Mouse (Mus musculus): Measurements from ENCODE around the gene Barx1. TPM values are rescaled to one million over a fixed set of nuclear protein-coding genes. Genes with fewer than 3 reads are reported as not detected.

Barx1 gene
- polyA plus RNA-seq, 1 experiment from 2014 or later = not detected

DNA sequence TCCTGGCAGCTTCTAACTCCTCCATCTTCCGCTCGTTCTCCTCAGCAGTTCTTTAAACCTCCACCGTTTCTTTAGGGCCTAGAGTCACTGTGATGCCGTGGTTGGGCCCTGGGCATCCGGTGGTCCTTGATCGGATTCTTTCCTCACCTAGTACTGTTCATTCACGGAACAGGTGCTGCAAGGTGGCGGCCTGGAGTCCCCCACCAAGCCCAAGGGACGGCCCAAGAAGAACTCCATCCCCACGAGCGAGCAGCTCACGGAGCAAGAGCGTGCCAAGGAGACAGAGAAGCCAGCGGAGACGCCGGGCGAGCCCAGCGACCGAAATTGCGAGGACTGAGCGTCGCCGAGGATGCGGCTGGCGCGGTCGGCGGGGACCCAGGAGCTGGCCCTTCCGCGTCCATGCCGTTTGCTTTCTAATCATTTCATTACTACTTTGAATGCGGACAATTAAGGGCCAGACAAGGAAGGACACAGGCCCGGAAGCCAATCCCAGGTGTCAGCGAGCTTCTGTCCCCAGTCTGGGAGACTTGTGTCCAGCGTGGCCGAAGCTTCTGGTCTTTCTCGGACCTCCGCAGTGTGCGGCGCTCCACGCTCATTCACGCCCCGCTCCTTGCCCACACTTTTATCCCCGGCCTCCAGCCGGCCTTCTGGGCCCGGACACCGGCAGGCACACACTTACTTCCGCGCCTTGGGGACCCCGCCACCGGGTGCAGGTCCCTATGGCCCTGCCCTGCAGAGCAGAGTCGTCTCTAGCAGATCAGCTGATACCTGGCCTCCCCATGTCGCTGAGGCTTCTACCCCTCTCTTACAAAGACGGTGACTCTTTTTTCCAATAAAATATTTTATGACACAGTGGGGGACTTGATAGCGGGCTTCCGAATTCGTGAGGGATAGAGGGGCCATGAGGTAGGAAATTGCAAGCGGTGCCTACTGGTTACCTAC lies 3.1 kb downstream of the Barx1 start:
- Histone ChIP-seq H3K9ac (ENCODE audit: low read depth, low read length) (no peak overlapping the region), H3K4me2 (replicated peaks; ENCODE audit: low read depth, low read length) (no peak overlapping the region; the same call in 1 of the 2 replicates), H3K27me3 (ENCODE audit: control insufficient read depth, insufficient read depth, low read length) (peaks cover 96% of the 10 kb centered on the region), H3K4me1 (ENCODE audit: control insufficient read depth, insufficient read depth, low read length) (peaks cover 20% of the 10 kb centered on the region; the same call in 1 of the 2 replicates), H3K4me3 (ENCODE audit: low read length) (no peak overlapping the region; the same call in 1 of the 2 replicates), H3K9me3 (ENCODE audit: control insufficient read depth, low read length) (no peaks in the 10 kb centered on the region), H3K27ac (ENCODE audit: low read depth, low read length) (no peak overlapping the region), H3K36me3 (ENCODE audit: control insufficient read depth, insufficient read depth, low read length) (no peaks in the 10 kb centered on the region)
- ATAC-seq (ENCODE audit: low FRiP score, low TSS enrichment) = no peak
- WGBS = 2% methylated on average over 58 of the region's 58 CpGs

DNA sequence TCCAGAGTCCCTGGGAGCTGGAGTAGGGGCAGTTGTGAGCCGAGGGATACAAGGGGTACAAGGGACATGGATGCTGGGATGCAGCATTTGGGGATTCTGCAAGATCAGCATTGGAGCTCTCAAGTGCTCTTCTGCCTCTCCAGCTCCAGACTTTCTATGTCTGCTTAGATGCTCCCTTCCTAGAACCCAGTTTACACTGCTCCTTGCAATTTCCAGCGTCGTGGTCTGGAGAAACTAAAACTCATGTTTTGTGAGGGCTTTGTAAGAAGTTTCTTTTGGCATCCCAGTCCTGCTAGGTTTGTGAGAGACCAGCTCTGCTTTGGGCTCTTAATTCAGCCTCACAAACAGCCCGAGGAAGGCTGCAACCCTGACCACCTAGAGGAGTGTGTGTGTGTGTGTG lies 4.7 kb downstream of the Barx1 start:
- Histone ChIP-seq H3K4me3 (ENCODE audit: low read length) (no peak overlapping the region), H3K4me2 (replicated peaks; ENCODE audit: low read depth, low read length) (no peak overlapping the region), H3K27me3 (ENCODE audit: control insufficient read depth, insufficient read depth, low read length) (peaks cover 94% of the 10 kb centered on the region), H3K4me1 (ENCODE audit: control insufficient read depth, insufficient read depth, low read length) (peaks cover 18% of the 10 kb centered on the region; the same call in 1 of the 2 replicates), H3K36me3 (ENCODE audit: control insufficient read depth, insufficient read depth, low read length) (no peaks in the 10 kb centered on the region), H3K27ac (ENCODE audit: low read depth, low read length) (no peak overlapping the region), H3K9ac (ENCODE audit: low read depth, low read length) (no peak overlapping the region), H3K9me3 (ENCODE audit: control insufficient read depth, low read length) (no peaks in the 10 kb centered on the region)
- 3% methylated on average over 4 of the region's 4 CpGs for WGBS
- ATAC-seq (ENCODE audit: low FRiP score, low TSS enrichment) = no peak

DNA sequence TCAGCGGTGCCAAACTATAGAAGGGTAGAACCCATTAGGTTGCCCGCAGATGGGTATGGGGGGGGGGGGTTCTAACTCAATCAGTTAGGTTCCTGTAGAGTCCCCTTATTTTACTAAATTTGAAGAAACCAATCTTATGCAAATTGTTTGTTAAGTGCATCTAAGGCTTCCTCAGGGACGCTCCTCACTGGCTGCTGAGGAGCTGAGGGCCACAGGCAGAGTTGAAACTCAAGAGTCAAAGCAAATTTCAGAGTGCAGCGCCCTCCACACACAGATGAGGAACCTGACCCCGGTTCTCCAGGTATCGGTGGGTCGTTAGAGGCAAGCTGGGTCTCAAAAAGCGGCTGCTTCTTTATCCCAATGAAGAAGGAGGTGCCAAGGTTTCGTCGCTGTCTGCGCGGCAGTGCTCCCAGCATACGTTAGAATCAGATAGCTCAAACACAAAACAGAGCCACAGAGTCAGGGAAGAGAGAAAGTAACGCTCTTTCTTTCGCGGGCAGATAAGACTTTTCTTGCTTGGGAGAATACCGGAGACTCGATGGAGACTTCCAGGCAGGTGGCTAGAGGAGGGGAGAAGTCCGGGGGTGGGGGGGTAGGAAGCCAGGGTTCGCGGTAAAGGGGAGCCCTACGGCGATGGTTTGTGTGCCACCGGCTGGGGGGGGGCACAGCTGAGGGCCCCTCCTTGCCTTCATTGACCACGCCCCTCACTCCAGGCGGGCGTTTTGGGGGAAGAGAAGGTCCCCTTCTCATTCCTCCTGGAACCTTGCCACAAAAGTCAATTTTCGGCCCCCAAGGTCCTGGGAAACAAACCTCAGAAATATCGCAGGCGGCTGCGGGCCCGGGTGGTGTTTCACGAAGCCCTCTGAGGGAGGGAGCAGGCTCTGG lies 5.5 kb downstream of the Barx1 start:
- Histone ChIP-seq H3K4me3 (ENCODE audit: low read length) (peak overlapping the region; percentile 17), H3K9me3 (ENCODE audit: control insufficient read depth, low read length) (no peaks in the 10 kb centered on the region), H3K4me2 (replicated peaks; ENCODE audit: low read depth, low read length) (no peak overlapping the region; the same call in 1 of the 2 replicates), H3K27ac (ENCODE audit: low read depth, low read length) (no peak overlapping the region), H3K9ac (ENCODE audit: low read depth, low read length) (no peak overlapping the region), H3K36me3 (ENCODE audit: control insufficient read depth, insufficient read depth, low read length) (no peaks in the 10 kb centered on the region), H3K27me3 (ENCODE audit: control insufficient read depth, insufficient read depth, low read length) (peaks cover 94% of the 10 kb centered on the region), H3K4me1 (ENCODE audit: control insufficient read depth, insufficient read depth, low read length) (peaks cover 10% of the 10 kb centered on the region; the same call in 1 of the 2 replicates)
- no peak for ATAC-seq (ENCODE audit: low FRiP score, low TSS enrichment)
- 1% methylated on average over 33 of the region's 33 CpGs for WGBS

DNA sequence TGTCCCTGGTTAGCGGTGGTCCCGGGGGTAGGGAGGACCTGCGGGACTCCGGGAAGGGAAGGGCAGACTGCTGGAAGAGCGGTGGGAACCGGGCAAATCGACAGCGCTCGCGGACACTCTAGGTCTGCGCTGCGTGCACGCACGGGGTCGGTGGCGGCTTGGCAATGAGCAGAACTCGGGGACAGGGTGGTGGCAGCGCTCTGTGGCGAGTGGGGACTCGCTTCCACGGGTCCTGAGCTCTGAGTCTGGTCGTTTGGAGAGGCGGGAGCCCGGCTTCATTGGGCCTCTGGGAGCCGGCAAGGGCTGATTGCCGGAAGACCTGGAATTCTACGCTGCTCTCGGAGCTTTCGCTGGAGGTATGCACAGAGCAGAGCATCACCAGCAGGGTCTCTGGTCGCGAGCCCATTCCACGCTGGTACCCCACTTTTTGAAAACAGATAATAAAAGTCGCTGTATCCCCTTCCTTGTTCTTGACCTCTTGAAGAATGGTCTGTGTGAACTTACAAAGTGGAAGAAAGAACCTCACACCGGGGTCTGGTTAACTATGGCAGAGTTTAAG lies 6.3 kb downstream of the Barx1 start:
- ATAC-seq (ENCODE audit: low FRiP score, low TSS enrichment) = no peak
- Histone ChIP-seq H3K27me3 (ENCODE audit: control insufficient read depth, insufficient read depth, low read length) (peaks cover 94% of the 10 kb centered on the region), H3K9me3 (ENCODE audit: control insufficient read depth, low read length) (no peaks in the 10 kb centered on the region), H3K36me3 (ENCODE audit: control insufficient read depth, insufficient read depth, low read length) (no peaks in the 10 kb centered on the region), H3K27ac (ENCODE audit: low read depth, low read length) (no peak overlapping the region), H3K4me3 (ENCODE audit: low read length) (peak overlapping the region; percentile 17), H3K4me2 (replicated peaks; ENCODE audit: low read depth, low read length) (no peak overlapping the region; the same call in 1 of the 2 replicates), H3K4me1 (ENCODE audit: control insufficient read depth, insufficient read depth, low read length) (peaks cover 10% of the 10 kb centered on the region; the same call in 1 of the 2 replicates), H3K9ac (ENCODE audit: low read depth, low read length) (no peak overlapping the region)
- under 1% methylated on average over 34 of the region's 34 CpGs for WGBS

DNA sequence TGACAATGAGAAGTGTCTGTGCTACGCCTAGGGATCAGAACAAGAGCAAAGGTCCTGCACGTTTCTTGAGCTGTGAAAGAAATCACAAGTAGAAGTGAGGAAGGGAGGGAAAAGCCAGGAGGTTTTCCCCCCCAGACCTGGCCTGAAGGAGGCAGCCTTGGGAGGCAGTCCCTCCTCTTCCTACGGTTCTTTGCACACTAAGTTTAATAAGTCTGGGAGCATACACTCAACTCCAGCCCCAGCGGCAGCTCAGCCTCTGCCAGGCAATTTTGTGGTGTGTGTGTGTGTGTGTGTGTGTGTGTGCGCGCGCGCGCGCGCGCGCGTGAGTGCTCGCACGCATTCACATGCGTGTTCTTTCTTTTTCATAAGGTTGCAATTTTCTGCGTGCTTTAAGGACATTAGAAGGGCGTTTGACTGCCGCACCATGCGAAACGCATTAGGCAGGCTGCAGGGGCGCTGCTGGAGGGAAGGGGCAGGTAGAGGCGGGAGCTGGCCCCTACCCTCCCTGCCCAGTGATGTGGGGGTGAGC lies 9.6 kb downstream of the Barx1 start:
- Histone ChIP-seq H3K9ac (ENCODE audit: low read depth, low read length) (no peak overlapping the region), H3K4me1 (ENCODE audit: control insufficient read depth, insufficient read depth, low read length) (peaks cover 6% of the 10 kb centered on the region; the same call in 1 of the 2 replicates), H3K4me2 (replicated peaks; ENCODE audit: low read depth, low read length) (peak overlapping the region; percentile 17; the same call in 1 of the 2 replicates), H3K9me3 (ENCODE audit: control insufficient read depth, low read length) (0 out of 2 replicates have a peak, but pooled peaks cover 3% of the 10 kb centered on the region), H3K27me3 (ENCODE audit: control insufficient read depth, insufficient read depth, low read length) (peaks cover 73% of the 10 kb centered on the region), H3K27ac (ENCODE audit: low read depth, low read length) (no peak overlapping the region), H3K4me3 (ENCODE audit: low read length) (peak overlapping the region; percentile 5), H3K36me3 (ENCODE audit: control insufficient read depth, insufficient read depth, low read length) (no peaks in the 10 kb centered on the region)
- WGBS = under 1% methylated on average over 24 of the region's 24 CpGs
- ATAC-seq (ENCODE audit: low FRiP score, low TSS enrichment) = no peak

DNA sequence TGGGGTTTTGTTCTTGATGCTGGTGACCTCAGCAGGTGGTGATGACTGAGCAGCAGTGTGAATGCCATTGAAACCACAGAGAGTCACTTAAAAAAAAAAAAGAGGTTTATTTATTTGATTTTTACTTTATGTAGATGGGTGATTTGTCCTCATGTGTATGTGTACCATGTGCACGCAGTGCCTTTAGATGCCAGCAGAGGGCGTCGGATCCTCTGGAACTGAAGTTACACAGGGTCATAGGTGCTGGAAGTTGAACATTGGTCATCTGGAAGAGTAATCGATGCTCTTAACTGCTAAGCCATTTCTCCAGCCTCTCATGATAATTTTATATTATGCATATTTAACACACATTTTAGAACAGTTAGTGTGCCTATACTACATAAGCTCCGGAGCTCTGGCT lies 11.8 kb downstream of the Barx1 start:
- no peak overlapping the region for H3K9ac ChIP-seq (ENCODE audit: low read depth, low read length)
- 84% methylated on average over 5 of the region's 5 CpGs for WGBS
- H3K9me3 ChIP-seq (ENCODE audit: control insufficient read depth, low read length) = 0 out of 2 replicates have a peak, but pooled peaks cover 3% of the 10 kb centered on the region
- H3K4me1 ChIP-seq (ENCODE audit: control insufficient read depth, insufficient read depth, low read length) = no peaks in the 10 kb centered on the region
- H3K4me3 ChIP-seq (ENCODE audit: low read length) = no peak overlapping the region
- H3K4me2 ChIP-seq (replicated peaks; ENCODE audit: low read depth, low read length) = no peak overlapping the region
- no peak for ATAC-seq (ENCODE audit: low FRiP score, low TSS enrichment)
- H3K36me3 ChIP-seq (ENCODE audit: control insufficient read depth, insufficient read depth, low read length) = no peaks in the 10 kb centered on the region
- peaks cover 53% of the 10 kb centered on the region for H3K27me3 ChIP-seq (ENCODE audit: control insufficient read depth, insufficient read depth, low read length)
- no peak overlapping the region for H3K27ac ChIP-seq (ENCODE audit: low read depth, low read length)

DNA sequence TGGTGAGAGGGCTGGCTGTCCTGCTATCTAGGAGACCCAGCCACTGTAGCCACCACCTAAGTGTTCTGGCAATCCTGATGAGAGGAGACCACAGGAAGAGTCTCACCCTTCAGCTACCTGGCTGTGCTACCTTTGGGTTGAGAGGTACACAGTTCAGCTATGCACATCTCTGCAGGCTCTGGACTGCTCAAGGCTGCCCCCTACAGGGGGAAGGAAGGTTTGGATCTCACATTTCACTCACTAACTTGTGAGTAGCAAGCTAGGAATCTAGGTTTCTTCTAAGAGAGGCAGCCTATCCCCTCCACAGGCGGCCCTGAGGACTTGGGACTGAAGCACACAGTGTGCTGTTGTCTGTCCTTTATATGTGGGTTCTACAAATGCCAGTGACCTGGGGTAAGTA lies 16.6 kb downstream of the Barx1 start:
- Histone ChIP-seq H3K9ac (ENCODE audit: low read depth, low read length) (no peak overlapping the region), H3K27me3 (ENCODE audit: control insufficient read depth, insufficient read depth, low read length) (peaks cover 8% of the 10 kb centered on the region; the same call in 1 of the 2 replicates), H3K36me3 (ENCODE audit: control insufficient read depth, insufficient read depth, low read length) (no peaks in the 10 kb centered on the region), H3K4me1 (ENCODE audit: control insufficient read depth, insufficient read depth, low read length) (no peaks in the 10 kb centered on the region), H3K4me2 (replicated peaks; ENCODE audit: low read depth, low read length) (no peak overlapping the region), H3K4me3 (ENCODE audit: low read length) (no peak overlapping the region), H3K27ac (ENCODE audit: low read depth, low read length) (no peak overlapping the region), H3K9me3 (ENCODE audit: control insufficient read depth, low read length) (0 out of 2 replicates have a peak, but pooled peaks cover 3% of the 10 kb centered on the region)
- 13% methylated on average over 1 of the region's 1 CpGs for WGBS
- ATAC-seq (ENCODE audit: low FRiP score, low TSS enrichment) = no peak

DNA sequence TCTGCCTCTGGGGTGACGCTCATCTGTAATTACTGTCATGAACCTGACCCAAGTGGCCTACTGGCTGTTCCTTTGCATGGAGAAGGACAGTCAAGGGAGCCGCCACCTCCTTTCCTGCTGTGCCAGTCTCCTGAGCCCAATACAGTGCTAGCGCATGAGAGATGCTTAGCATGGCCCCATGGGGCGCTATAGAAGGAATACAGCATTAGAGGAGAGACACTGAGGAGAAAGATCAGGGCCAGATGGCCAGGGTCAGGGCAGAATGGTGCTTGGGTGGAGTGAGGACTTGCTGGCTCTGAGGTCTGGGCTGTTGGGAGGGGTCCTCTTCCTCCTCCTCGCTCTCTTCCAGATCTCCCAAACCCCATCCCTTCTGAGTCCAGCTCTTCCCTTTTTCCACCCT lies 23.9 kb downstream of the Barx1 start:
- H3K4me2 ChIP-seq (replicated peaks; ENCODE audit: low read depth, low read length) = no peak overlapping the region
- no peak overlapping the region for H3K27ac ChIP-seq (ENCODE audit: low read depth, low read length)
- H3K9ac ChIP-seq (ENCODE audit: low read depth, low read length) = no peak overlapping the region
- H3K4me1 ChIP-seq (ENCODE audit: control insufficient read depth, insufficient read depth, low read length) = no peaks in the 10 kb centered on the region
- H3K36me3 ChIP-seq (ENCODE audit: control insufficient read depth, insufficient read depth, low read length) = no peaks in the 10 kb centered on the region
- WGBS = 46% methylated on average over 5 of the region's 5 CpGs
- no peak overlapping the region for H3K4me3 ChIP-seq (ENCODE audit: low read length)
- no peak for ATAC-seq (ENCODE audit: low FRiP score, low TSS enrichment)
- peaks cover 6% of the 10 kb centered on the region; the same call in 1 of the 2 replicates for H3K9me3 ChIP-seq (ENCODE audit: control insufficient read depth, low read length)
- no peaks in the 10 kb centered on the region for H3K27me3 ChIP-seq (ENCODE audit: control insufficient read depth, insufficient read depth, low read length)
